ENCODE assay signal across 10 mouse cellular contexts in genomic region chr4:109106034-109106433, GRCm38 (mm10).
DNase-seq lines count a peak whose midpoint lies in the region; ATAC-seq lines count a peak whose summit lies in the region.
"Had no signal": no experiment of that assay in that cellular context is flagged by ENCODE, and none has a peak within 500 bp of the region (broad histone marks: within the 10 kb centered on the region; RNA-seq: fewer than 3 reads in every experiment).

No protein-coding gene starts in this region.

- DNase-seq in adrenal gland, postnatal 25 days = peak; percentile 37
- DNase-seq in adrenal gland, adult 18-20 months (ENCODE audit: low spot score in 2 of 2) = no peak
- no peak for DNase-seq in hindbrain, embryonic 11.5 days (ENCODE audit: low spot score)
- peak; percentile 17 for DNase-seq in thymus, postnatal 14 days
- no peak for DNase-seq in thymus, adult 18-20 months
- no peak for DNase-seq in embryo, embryonic 10 days (ENCODE audit: low spot score)
- DNase-seq: liver; spleen, adult 18-20 months had no signal

- H3K27ac ChIP-seq in hindbrain, embryonic 15.5 days (replicated peaks) = no peak overlapping the region
- no peak overlapping the region for H3K27ac ChIP-seq in hindbrain, embryonic 11.5 days (ENCODE audit: low read depth, low read length)

- H3K9ac ChIP-seq in hindbrain, embryonic 15.5 days = no peak overlapping the region
- H3K9ac ChIP-seq in hindbrain, embryonic 11.5 days (ENCODE audit: low read depth, low read length) = no peak overlapping the region

- H3K27me3 ChIP-seq in hindbrain, embryonic 15.5 days = no peaks in the 10 kb centered on the region
- no peaks in the 10 kb centered on the region for H3K27me3 ChIP-seq in hindbrain, embryonic 11.5 days (ENCODE audit: control insufficient read depth, insufficient read depth, low read length)

- H3K36me3 ChIP-seq in hindbrain, embryonic 15.5 days = no peaks in the 10 kb centered on the region
- H3K36me3 ChIP-seq in hindbrain, embryonic 11.5 days (ENCODE audit: control insufficient read depth, insufficient read depth, low read length) = no peaks in the 10 kb centered on the region

- H3K4me3 ChIP-seq in hindbrain, embryonic 15.5 days = no peak overlapping the region
- no peak overlapping the region for H3K4me3 ChIP-seq in hindbrain, embryonic 11.5 days (ENCODE audit: low read depth, low read length)

- H3K4me1 ChIP-seq in hindbrain, embryonic 15.5 days (replicated peaks) = no peaks in the 10 kb centered on the region
- H3K4me1 ChIP-seq in hindbrain, embryonic 11.5 days (replicated peaks; ENCODE audit: control insufficient read depth, insufficient read depth, low read length) = no peaks in the 10 kb centered on the region

- peak; percentile 63; the same call in 1 of the 2 replicates for ATAC-seq in hindbrain, embryonic 15.5 days (ENCODE audit: low FRiP score, low read depth)
- ATAC-seq in hindbrain, embryonic 11.5 days (ENCODE audit: low FRiP score) = no peak
- no peak for ATAC-seq in inflammation-experienced regulatory T-cells, adult 6 months

- H3K4me2 ChIP-seq in hindbrain, embryonic 15.5 days = no peak overlapping the region
- H3K4me2 ChIP-seq in hindbrain, embryonic 11.5 days (replicated peaks; ENCODE audit: low read depth, low read length) = no peak overlapping the region

- H3K9me3 ChIP-seq in hindbrain, embryonic 15.5 days = no peaks in the 10 kb centered on the region
- no peaks in the 10 kb centered on the region for H3K9me3 ChIP-seq in hindbrain, embryonic 11.5 days (ENCODE audit: control insufficient read depth, low read length)

- 55% methylated on average over 3 of the region's 3 CpGs for WGBS in hindbrain, embryonic 15.5 days
- WGBS in hindbrain, embryonic 11.5 days = 85% methylated on average over 3 of the region's 3 CpGs

Comparison
In these comparisons a context has a peak if more than half of its experiments do, and no peak if none do; other contexts are left out.
1. DNase-seq: peak in adrenal gland, postnatal 25 days (single experiment) and thymus, postnatal 14 days (single experiment); none in adrenal gland, adult 18-20 months (0 of 2), hindbrain, embryonic 11.5 days (single experiment), thymus, adult 18-20 months (0 of 2) and embryo, embryonic 10 days (single experiment).